Mouse (Mus musculus): ENCODE results near the gene Zfp69. TPM values are rescaled to one million over a fixed set of nuclear protein-coding genes. Genes with fewer than 3 reads are reported as not detected.
A peak's percentile ranks its signal among the peaks of the same experiment; 100 is the strongest.

Zfp69 gene
- total RNA-seq, 2 experiments from 2014 or later, result 1.8 to 2.9 TPM

DNA sequence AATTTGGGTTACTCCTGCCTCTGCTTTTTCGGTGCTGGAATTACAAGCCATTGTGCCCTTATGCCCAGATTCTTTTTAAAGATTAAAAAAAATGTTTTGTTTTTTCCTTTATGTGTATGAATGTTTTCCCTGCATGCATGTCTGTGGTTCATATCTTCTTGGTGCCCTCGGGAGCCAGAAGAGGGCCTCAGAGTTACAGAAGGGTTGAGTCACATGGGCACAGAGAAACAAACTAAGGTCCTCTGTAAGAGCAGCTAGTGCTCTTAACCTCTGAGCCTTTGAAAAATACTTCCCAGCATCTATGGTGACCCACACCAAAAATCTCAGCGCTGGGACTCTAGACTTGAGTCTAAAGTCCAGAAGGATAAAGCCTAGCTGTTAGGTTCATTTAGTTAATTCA, 26.1 kb downstream of the Zfp69 start:
- DNase-seq, result peak; percentile 42 to 53

DNA sequence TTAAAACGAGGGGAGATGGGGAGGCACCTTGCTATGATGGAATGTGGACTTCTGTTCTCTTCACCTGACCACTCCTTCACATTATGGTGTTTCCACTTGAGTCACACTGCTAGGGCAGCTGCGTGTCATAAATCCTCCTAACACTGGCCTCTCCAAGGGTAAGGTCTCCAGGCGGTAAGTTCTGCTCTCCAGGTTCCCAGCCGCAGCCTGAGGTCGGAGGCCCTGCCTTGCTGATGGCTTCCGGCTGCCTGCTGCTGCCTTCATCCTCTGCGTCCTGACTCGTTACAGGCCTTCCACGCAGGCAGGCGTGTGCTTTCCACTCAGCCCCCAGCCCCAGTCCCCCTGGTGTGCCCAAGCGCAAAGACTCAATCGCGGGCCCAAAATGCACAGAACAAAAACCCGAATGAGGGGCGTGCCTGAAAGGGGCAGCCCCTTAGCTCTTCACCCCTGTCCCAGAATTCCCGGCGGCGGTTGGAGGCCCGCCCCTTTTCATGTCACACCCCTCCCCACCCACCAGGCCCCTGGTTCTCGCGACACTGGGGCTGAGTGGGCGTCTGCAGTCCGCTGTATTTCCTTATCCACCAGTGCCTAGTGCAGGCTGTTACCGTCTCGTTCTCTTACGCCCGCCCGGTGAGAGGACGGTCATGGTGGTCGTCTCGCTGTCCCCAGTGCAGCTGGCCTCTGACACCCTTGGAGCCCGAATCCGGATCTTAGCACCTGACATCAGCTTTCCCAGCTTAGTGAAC, 26.8 kb downstream of the Zfp69 start, which contains the start of gene Exo5:
TSS of gene Exo5 (minus strand) at position 464 of the 746 bp plus-strand sequence.
- DNase-seq, result peak; percentile 92 to 96

DNA sequence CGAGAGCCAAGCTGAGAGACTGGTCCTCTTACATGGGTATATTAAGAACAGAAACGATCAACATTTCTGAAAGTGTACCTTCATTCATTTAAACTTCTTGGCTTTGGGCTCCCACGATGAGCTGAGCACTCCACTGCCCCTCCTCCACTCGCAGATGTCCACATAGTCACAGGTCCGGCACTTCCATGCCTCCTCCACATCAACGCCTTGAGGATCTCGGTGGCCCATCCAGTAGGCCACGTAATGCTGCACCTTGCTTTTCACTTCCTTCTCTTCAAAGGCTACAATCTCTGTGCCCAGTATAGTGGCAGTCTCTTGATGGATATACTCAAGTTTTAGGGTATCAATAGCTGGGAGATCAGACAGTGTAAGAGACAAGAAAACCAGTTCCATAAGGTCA, 30.0 kb downstream of the Zfp69 start:
- no peak for DNase-seq

DNA sequence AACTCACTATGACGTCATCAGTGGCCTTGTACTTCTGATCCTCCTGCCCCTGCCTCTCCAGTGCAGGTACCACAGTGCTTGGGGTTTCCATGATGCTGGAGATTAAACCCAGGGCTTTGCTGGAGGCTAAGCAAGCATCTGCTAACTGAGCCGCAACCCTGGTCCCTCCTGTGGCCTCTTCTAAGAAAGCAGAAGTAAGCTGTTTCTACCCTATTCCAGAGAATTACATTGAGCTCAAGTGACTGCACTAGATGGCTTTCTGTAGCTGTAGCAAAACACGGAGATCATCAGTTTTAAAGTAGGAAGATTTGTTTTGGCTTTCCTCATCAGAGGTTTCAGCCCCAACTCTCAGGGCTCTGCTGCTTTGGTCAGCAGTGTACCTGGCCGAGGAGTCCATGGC, 37.0 kb downstream of the Zfp69 start:
- no peak for DNase-seq

- DNase-seq, result no peak
Measured at GRCm38 (mm10) chr4:120913861-120914260, 37.6 kb downstream of the Zfp69 start.

- DNase-seq, result no peak
Measured at GRCm38 (mm10) chr4:120913443-120913842, 38.1 kb downstream of the Zfp69 start.

DNA sequence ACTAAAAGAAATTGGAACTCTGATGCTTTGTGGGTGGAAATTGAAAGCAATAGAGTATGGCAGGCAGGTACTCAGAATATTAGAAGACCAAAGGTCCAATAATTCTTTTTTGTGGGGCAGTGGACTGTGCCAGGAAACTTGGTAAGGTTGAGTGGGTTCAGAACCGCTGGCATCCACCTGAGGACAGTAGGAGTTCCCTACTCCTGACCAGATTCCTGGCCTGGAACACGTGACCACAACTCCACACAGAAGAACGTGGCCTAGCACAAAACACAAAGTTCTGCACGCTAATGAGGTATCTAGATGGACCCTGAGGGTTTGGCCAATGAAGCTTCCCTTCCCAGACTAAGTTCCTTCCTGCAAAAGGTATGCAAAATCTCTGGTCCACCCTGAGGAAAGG, 38.6 kb downstream of the Zfp69 start:
- DNase-seq, result no peak

DNA sequence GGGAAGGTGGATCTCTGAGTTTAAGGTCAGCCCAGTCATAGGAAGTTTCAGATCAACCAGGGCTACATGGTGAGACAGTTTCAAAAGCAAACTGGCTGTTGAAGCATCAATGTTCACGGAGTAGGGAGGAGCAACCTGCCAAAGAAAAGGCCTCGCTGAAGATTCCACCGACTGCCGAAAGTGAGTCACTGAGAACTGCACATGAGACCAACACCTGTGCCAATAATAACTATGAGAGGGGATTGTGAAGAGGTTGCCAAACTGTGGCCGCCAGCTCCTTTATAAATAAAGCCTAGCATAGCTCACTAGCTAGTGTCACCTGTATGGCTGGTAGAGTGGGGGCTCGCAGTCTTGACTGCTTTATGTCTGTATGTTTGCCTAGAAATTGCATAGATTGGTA, 40.4 kb downstream of the Zfp69 start:
- no peak for DNase-seq

DNA sequence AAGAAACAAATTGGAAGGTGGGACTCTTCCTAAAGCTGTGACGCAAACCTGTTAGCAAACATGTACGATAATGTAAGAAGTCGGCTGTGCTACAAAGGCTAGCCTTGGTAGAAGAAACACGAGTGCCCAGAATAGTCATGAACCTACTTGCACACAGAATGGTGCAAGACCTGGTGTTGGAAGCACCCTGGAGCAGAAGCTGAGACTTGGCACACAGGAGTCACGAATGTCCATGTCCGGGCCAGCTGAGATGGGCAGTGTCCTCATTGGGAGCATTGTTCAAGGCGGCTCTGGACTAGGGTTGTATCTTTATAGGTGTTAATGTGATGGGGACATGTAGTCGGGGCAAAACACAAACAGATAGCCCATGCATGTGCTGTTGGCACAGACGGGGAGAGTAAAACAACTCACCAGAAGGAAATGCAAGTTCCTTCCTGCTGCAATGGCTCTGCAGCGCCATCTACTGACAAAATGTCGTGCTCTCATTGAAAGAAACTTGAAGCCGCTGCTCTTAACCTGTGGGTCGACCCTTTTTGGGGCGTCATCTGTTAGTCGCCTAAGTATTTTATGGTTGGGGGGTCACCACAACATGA, 41.8 kb downstream of the Zfp69 start:
- peak; percentile 64 to 67 for DNase-seq

DNA sequence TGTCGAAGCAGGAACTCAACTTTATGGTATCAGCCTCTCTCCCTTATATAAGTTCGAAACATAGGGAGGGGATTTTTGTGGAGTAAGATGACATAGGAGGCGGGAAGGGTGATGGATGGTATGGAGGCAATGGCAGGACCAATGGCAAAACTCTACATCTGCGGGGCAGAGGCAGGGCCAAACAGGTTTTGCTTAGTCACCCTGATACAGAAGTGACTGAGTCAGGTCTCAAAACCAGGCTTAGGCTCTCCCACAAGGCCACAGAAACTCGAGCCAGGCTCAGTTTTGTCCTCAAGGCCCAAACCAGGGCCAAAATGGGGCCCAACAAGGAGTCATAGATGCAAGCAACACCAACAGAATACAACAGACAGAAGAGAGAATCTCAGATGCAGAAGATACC, 45.9 kb downstream of the Zfp69 start:
- peak in 1 of 2 experiments; percentile 7 for DNase-seq

DNA sequence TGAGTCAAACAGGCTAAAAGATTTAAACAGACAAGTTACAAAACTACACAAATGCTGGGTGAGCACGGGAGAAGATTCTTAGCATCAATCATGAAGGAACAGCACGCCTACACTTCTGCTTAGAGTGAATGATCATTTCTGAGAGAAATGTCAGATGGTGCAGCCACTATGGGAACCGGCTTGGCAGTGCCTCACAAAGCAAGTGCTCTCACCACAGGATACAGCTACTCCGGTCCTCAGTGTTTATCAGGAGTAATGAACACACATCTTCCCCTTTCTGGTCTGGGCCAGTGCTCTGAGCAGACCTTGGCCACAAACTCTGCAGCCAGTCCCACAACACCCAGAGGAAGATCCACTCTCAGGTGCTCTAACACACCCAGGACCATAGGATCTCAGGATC, 47.0 kb downstream of the Zfp69 start:
- DNase-seq, result no peak

DNA sequence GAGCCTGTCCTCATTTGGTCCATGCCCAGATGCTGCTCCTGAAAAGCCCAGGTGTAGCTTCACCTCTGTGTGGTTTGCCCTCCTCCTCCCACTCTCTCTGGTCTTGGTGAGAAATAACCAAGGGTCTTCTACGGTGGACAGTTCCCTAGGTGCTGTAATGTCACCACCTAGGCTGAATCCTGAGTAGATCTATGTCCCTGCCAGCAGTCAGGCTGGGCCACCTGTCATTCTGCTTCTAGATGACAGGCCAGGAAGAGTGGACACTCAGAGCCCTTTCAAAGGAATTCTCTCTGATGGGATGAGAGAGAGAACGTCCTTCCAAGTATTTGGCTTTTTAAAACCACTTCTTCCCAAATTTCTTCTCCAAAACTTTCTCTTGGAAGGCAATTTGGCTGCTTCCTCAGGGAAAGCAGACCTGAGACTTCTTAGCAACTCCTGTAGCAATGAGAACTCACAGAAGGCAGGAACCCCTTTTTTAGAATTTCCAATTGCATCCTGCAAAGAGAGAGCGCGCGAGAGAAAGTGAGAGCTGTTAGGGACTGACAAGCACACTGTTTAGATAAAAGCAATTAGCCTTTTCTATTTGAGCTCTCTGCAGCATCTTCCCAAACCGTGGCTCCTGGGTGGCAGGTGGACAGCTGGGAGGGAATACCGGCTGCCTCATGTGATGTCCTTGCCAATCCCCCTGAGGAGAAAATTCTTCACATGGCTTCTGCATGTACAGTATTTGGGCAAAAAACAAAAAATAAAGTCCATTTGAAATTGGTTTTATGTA, 55.5 kb downstream of the Zfp69 start:
- no peak for DNase-seq

DNA sequence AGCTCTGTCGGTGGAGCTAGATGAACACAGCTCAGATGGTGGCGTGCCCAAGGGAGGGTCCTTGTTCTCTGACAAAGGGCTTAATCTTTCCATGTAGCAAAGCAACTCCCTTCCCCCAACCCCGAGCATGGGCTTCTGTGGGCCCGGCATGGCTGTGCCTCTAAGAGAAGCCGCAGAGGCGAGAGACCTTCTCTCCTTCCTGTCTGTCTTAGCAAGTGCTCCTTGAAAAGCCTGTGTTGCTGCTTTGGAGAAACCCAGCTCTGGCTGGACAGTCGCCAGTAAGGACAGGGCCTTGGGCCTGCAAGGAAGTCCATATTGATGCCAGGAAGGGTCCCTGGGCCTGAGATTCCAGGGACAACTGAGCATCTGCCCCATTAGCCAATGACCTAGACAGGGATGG, 56.3 kb downstream of the Zfp69 start:
- DNase-seq, result no peak

DNA sequence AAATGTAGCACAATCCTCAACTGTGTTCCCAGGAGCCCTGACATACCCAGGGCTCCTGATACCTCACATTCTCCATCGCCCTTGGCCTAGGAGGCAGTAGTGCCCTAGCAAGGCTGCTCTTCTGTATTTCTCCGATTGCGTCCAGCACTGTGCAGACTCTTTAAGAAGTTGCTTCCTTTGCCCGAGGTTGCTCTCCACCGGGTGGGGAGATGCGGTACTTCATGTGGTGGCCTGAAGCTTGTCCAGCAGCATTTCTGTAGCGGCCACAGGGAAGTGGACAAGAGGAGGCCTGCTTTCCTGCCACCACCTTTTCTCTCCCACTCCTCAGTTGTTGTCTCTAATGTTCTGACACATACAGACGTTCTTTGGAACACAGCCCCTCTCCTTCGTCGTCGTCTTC, 56.9 kb downstream of the Zfp69 start:
- no peak for DNase-seq

DNA sequence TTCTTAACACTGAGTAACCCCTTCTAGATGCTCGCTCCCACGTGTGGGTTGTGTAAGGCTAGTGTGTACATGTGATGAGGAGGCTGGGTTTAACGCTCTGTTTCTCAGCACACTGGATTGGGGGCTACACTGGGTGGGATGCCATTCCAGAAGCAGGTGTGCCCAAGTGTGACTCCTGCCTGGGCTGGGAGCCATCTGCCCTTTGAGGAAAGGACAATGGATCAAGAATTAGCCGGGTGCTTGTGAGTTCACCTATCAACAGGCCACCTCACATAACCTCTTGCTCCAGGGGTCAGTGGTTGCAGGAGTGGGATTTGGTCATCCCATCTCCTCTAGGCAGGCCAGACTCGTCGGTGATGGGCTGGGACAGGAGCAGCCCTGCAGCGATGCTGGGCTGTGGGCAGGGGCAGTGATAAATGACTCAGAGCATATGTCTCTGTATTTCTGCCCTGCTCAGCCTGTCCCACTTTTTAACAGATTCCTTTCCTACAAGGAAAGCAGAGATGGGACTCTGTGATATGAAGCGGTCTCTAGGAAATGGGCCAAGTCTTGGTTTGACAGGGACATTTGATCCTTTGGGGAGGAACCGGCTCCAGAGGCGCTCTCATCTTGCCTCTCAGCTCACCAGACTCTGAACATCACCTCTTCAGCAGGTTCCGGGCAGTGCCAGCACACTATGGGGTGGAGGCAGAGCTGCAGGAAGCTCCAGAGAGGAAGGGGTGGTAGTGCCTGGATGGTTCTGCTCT, 57.7 kb downstream of the Zfp69 start:
- DNase-seq, result no peak

DNA sequence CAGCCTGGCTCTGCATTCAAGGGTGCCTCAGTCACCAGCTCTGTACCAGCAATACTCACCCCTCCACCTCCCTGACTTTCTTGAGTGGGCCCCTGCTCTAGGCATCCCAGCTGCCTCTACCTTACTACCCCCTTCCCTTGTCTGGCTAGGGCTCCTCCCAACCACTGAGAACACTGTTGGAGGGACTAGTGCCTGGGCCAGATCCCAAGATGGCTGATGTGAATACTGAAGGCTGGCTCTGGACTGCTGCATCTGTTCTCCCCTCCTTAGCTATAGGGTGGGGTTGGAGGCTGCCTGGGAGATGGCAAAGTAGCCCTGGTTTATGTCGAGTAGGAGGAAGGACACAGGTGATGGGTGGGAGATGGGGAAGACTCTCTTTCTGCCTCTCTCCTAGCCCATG, 59.0 kb downstream of the Zfp69 start:
- DNase-seq, result no peak

GRCm38 (mm10) chr4:120891960-120892359, 59.5 kb downstream of the Zfp69 start:
- DNase-seq, result no peak

- DNase-seq, result no peak
Measured at GRCm38 (mm10) chr4:120890754-120891440, 60.6 kb downstream of the Zfp69 start.

- no peak for DNase-seq
Measured at GRCm38 (mm10) chr4:120888884-120889283, 62.6 kb downstream of the Zfp69 start.

DNA sequence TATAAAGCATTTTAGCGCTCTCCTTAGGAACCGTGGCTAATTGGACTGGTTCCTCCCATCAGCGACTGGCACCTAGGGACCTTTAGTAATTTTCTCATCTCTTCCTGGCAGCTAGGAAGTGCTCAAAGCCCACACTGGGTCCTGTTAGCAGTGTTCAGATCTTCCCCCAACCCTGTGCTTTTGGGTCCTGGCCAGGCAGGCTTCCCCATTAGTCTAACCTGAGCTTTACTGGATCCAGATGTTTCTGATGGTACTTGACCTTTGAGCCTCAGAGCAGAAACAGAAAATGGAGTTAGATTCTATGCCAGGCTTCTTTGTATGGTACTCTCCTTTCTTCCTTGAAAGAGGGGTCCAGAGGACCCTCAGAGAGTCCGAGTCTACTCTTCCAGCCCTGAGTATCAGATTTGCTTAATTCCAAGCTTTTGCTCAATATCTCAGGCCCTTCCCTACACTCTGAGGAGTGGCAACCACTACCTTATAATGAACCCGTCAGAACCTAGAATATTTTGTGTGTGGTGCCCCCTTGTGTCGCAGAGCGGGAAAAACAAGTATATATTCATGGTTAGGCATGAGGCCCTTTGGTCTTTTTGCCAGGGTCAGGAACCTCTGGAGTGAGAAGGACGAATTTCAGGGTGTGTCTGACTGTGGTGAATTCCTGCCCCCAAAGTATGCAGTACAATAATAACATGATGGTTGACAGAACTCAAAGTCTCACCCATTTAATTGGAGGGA, 64.0 kb downstream of the Zfp69 start:
- DNase-seq, result peak; percentile 55 to 61

DNA sequence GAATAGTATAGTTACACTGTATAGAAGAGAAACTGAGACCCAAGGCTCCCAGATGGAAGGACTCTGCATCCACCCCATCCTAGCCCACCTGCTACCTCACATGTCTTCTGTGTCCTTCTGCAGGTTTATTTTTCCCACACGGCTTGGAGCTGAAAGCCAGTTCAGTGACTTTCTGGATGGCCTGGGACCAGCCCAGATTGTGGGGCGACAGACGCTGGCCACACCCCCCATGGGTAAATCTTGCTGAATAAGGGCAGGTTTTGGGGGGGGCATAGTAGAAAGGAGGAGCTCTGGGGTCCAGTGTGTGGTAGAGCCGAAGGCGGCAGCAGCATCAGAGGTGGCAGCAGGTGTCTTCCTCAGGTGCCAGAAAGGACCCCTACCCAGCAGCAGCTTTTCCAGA, 64.7 kb downstream of the Zfp69 start:
- no peak for DNase-seq

Data from adrenal gland, postnatal 36 days (tissue).